Mouse (Mus musculus) MEL (cell line): ENCODE results near the gene Atp6v0b. TPM values are rescaled to one million over a fixed set of nuclear protein-coding genes. Genes with fewer than 3 reads are reported as not detected.

Source experiments
- DNase-seq: peaks from one replicate; pipeline ENCODE4 v3.0.0; 2011; ENCODE audit warnings: low read depth, low spot score
- H3K27ac ChIP-seq: 2 replicates; pipeline ENCODE4 v1.5.1; 2012; ENCODE audit warnings: low read depth, mild to moderate bottlenecking, control low read depth, low read length, moderate library complexity; ENCODE audit not compliant: control insufficient read depth
- H3K27me3 ChIP-seq, 2 experiments: fragments of 150-350 bp in 1 of 2; sonication (generic) in 1 of 2; 2 replicates each; pipeline ENCODE4 v1.6.1; 2012; ENCODE audit warnings: low read length in 2 of 2, mild to moderate bottlenecking in 2 of 2, improper control_type of control experiment in 1 of 2, moderate library complexity in 1 of 2; ENCODE audit not compliant: insufficient read depth in 2 of 2, control insufficient read depth in 1 of 2
- H3K36me3 ChIP-seq, 2 experiments: 2 replicates each; pipeline ENCODE4 v1.6.1; 2012 to 2014; ENCODE audit warnings: low read length in 2 of 2, improper control_type of control experiment in 1 of 2, inconsistent platforms in 1 of 2, mild to moderate bottlenecking in 1 of 2; ENCODE audit not compliant: insufficient read depth in 2 of 2, control insufficient read depth in 1 of 2
- H3K4me1 ChIP-seq, 2 experiments: fragments of 150-350 bp in 1 of 2; sonication (generic) in 1 of 2; 2 replicates each; pipeline ENCODE4 v1.6.1; 2012; ENCODE audit warnings: low read length in 2 of 2, improper control_type of control experiment in 1 of 2, mild to moderate bottlenecking in 1 of 2; ENCODE audit not compliant: insufficient read depth in 2 of 2, control insufficient read depth in 1 of 2
- H3K4me3 ChIP-seq, 2 experiments: fragments of 150-350 bp in 1 of 2; sonication (generic) in 1 of 2; 2 replicates each; pipeline ENCODE4 v1.5.1; 2012; ENCODE audit warnings: low read depth in 2 of 2, low read length in 2 of 2, mild to moderate bottlenecking in 2 of 2, moderate library complexity in 2 of 2, control low read depth in 1 of 2, improper control_type of control experiment in 1 of 2; ENCODE audit not compliant: control insufficient read depth in 1 of 2, insufficient read depth in 1 of 2
- H3K79me2 ChIP-seq: 2 replicates; pipeline ENCODE4 v1.6.1; 2012; ENCODE audit warnings: mild to moderate bottlenecking, low read length, moderate library complexity; ENCODE audit not compliant: control insufficient read depth, poor library complexity, insufficient read depth
- H3K9ac ChIP-seq: 2 replicates; pipeline ENCODE4 v1.6.1; 2012; ENCODE audit warnings: low read depth, mild to moderate bottlenecking, control low read depth, low read length, moderate library complexity; ENCODE audit not compliant: control insufficient read depth, poor library complexity, severe bottlenecking
- H3K9me3 ChIP-seq: fragments of 150-350 bp; sonication (generic); replicated peaks from 2 replicates; pipeline ENCODE4 v1.6.1; 2012; ENCODE audit warnings: mild to moderate bottlenecking, low read length, improper control_type of control experiment, moderate library complexity; ENCODE audit not compliant: insufficient read depth
- CHD2 ChIP-seq: IDR thresholded peaks from 2 replicates; pipeline ENCODE4 v1.6.1; 2011; ENCODE audit warnings: low read length, improper control_type of control experiment
- CTCF ChIP-seq, 3 experiments: IDR thresholded peaks in 2 of 3; conservative IDR thresholded peaks in 1 of 3; 2 replicates each; pipeline ENCODE4 v1.5.1; 2011 to 2012; ENCODE audit warnings: low read length in 3 of 3, low read depth in 2 of 3, mild to moderate bottlenecking in 2 of 3, improper control_type of control experiment in 1 of 3, inconsistent platforms in 1 of 3, mixed read lengths in 1 of 3, moderate library complexity in 1 of 3; ENCODE audit not compliant: control insufficient read depth in 1 of 3, insufficient read depth in 1 of 3, poor library complexity in 1 of 3, severe bottlenecking in 1 of 3
- E2F4 ChIP-seq: IDR thresholded peaks from 2 replicates; pipeline ENCODE4 v1.6.1; 2011; ENCODE audit warnings: low read depth, low read length, improper control_type of control experiment, borderline replicate concordance
- EP300 ChIP-seq, 2 experiments: IDR thresholded peaks; 2 replicates each; pipeline ENCODE4 v1.6.1; 2011; ENCODE audit warnings: improper control_type of control experiment in 2 of 2, low read length in 2 of 2, low read depth in 1 of 2, mild to moderate bottlenecking in 1 of 2
- ETS1 ChIP-seq: IDR thresholded peaks from 2 replicates; pipeline ENCODE4 v1.6.1; 2012; ENCODE audit warnings: low read depth, mild to moderate bottlenecking, inconsistent platforms, low read length, improper control_type of control experiment, moderate library complexity
- GATA1 ChIP-seq: IDR thresholded peaks from 2 replicates; pipeline ENCODE4 v1.6.1; 2011; ENCODE audit warnings: low read depth, low read length, improper control_type of control experiment
- KAT2A ChIP-seq: conservative IDR thresholded peaks from 2 replicates; pipeline ENCODE4 v1.6.1; 2012; ENCODE audit warnings: low read depth, low read length, improper control_type of control experiment, inconsistent platforms
- MAFK ChIP-seq: IDR thresholded peaks from 2 replicates; pipeline ENCODE4 v1.6.1; 2011; ENCODE audit warnings: low read depth, mild to moderate bottlenecking, low read length, improper control_type of control experiment, borderline replicate concordance
- MAX ChIP-seq: IDR thresholded peaks from 2 replicates; pipeline ENCODE4 v1.6.1; 2011; ENCODE audit warnings: low read length, improper control_type of control experiment
- MEF2A ChIP-seq: IDR thresholded peaks from 2 replicates; pipeline ENCODE4 v1.6.1; 2014; ENCODE audit warnings: low read depth, mild to moderate bottlenecking, inconsistent platforms, low read length, improper control_type of control experiment; ENCODE audit not compliant: poor library complexity, insufficient replicate concordance, severe bottlenecking; ENCODE audit errors: extremely low read depth
- MYC ChIP-seq: IDR thresholded peaks from 2 replicates; pipeline ENCODE4 v1.6.1; 2011; ENCODE audit warnings: low read depth, mild to moderate bottlenecking, low read length, improper control_type of control experiment, moderate library complexity
- NRF1 ChIP-seq: IDR thresholded peaks from 2 replicates; pipeline ENCODE4 v1.6.1; 2014; ENCODE audit warnings: low read depth, mild to moderate bottlenecking, inconsistent platforms, low read length, improper control_type of control experiment, moderate library complexity; ENCODE audit not compliant: poor library complexity, insufficient read depth, severe bottlenecking
- POLR2A ChIP-seq, 2 experiments: IDR thresholded peaks; 2 replicates each; pipeline ENCODE4 v1.6.1; 2011 to 2012; ENCODE audit warnings: low read length in 2 of 2, mild to moderate bottlenecking in 2 of 2, control low read depth in 1 of 2, improper control_type of control experiment in 1 of 2, low read depth in 1 of 2, moderate library complexity in 1 of 2; ENCODE audit not compliant: control insufficient read depth in 1 of 2, insufficient read depth in 1 of 2, poor library complexity in 1 of 2
- RAD21 ChIP-seq: IDR thresholded peaks from 2 replicates; pipeline ENCODE4 v1.6.1; 2011; ENCODE audit warnings: mild to moderate bottlenecking, low read depth, low read length, improper control_type of control experiment
- SMC3 ChIP-seq: IDR thresholded peaks from 2 replicates; pipeline ENCODE4 v1.6.1; 2011; ENCODE audit warnings: low read depth, low read length, improper control_type of control experiment
- TBP ChIP-seq: IDR thresholded peaks from 2 replicates; pipeline ENCODE4 v1.8.0; 2011; ENCODE audit warnings: low read depth, low read length, improper control_type of control experiment
- USF1 ChIP-seq: IDR thresholded peaks from 2 replicates; pipeline ENCODE4 v1.6.1; 2014; ENCODE audit warnings: low read depth, mild to moderate bottlenecking, inconsistent platforms, low read length, improper control_type of control experiment, moderate library complexity
- ZMIZ1 ChIP-seq: IDR thresholded peaks from 2 replicates; pipeline ENCODE4 v1.6.1; 2012; ENCODE audit warnings: low read depth, mild to moderate bottlenecking, inconsistent platforms, low read length, improper control_type of control experiment, moderate library complexity
- polyA plus RNA-seq, 2 experiments: library from polyadenylated mRNA; stranded (reverse) in 1 of 2; unstranded in 1 of 2; fragments of >175 nt in 1 of 2; fragments of >200 nt in 1 of 2; gene quantifications; 2 replicates each; pipeline versions ENCODE4 v1.2.1 to v1.2.4; 2012; ENCODE audit warnings: low replicate concordance in 2 of 2, low read depth in 1 of 2; ENCODE audit not compliant: insufficient read length in 2 of 2, insufficient read depth in 1 of 2, missing spikeins in 1 of 2
- total RNA-seq: library from RNA; depleted of rRNA; stranded (reverse); fragments of 300-350 nt; gene quantifications from 2 replicates; pipeline ENCODE4 v1.2.3, GENCODE M21; 2012

The Atp6v0b gene
- total and polyA plus RNA-seq, 3 experiments, result 286 to 343 TPM; not detected in 1

- no peak for TF ChIP-seq MAFK
- peak; percentile 13 to 68 (median 45); a peak in 5 of 6 replicates for TF ChIP-seq CTCF (IDR thresholded peaks at IDR 0.05 in 2 of 3, conservative IDR thresholded peaks at IDR 0.05 in 1 of 3; ENCODE audit: control insufficient read depth in 1 of 3, insufficient read depth in 1 of 3, low read depth in 2 of 3, low read length in 3 of 3, poor library complexity in 1 of 3, severe bottlenecking in 1 of 3)
- peak; percentile 15 for TF ChIP-seq RAD21
- TF ChIP-seq POLR2A (IDR thresholded peaks at IDR 0.05; ENCODE audit: control insufficient read depth in 1 of 2, insufficient read depth in 1 of 2, low read depth in 1 of 2, low read length in 2 of 2, poor library complexity in 1 of 2), result no peak
- TF ChIP-seq USF1, result no peak
- peak; percentile 53 for TF ChIP-seq SMC3
- H3K9me3 ChIP-seq, result no peaks in the 10 kb centered on the region
- DNase-seq, result peak; percentile 23
- H3K27ac ChIP-seq, result no peak overlapping the region
- no peaks in the 10 kb centered on the region for H3K79me2 ChIP-seq
- no peak overlapping the region for H3K4me3 ChIP-seq
- H3K4me1 ChIP-seq, result no peaks in the 10 kb centered on the region
- no peak overlapping the region for H3K9ac ChIP-seq
- H3K36me3 ChIP-seq, result no peaks in the 10 kb centered on the region; a peak in 1 of 4 replicates
- no peaks in the 10 kb centered on the region for H3K27me3 ChIP-seq
Observed at GRCm38 (mm10) chr4:117867823-117868222, 19.3 kb downstream of the Atp6v0b start.

- Histone ChIP-seq H3K79me2 (no peaks in the 10 kb centered on the region), H3K27me3 (no peaks in the 10 kb centered on the region), H3K27ac (no peak overlapping the region), H3K4me1 (no peaks in the 10 kb centered on the region), H3K4me3 (no peak overlapping the region), H3K9me3 (no peaks in the 10 kb centered on the region), H3K9ac (no peak overlapping the region), H3K36me3 (no peaks in the 10 kb centered on the region; a peak in 1 of 4 replicates)
- no peak for DNase-seq
- TF ChIP-seq MAX (no peak), EP300 (IDR thresholded peaks at IDR 0.05; ENCODE audit: low read depth in 1 of 2, low read length in 2 of 2) (no peak), MYC (no peak), CHD2 (no peak), MEF2A (no peak), ETS1 (no peak), NRF1 (no peak), E2F4 (no peak), TBP (no peak), GATA1 (no peak), ZMIZ1 (no peak), KAT2A (no peak)
Observed at GRCm38 (mm10) chr4:117867000-117867399, 20.1 kb downstream of the Atp6v0b start.
